Mouse (Mus musculus) embryonic fibroblast, embryonic 13.5 days (primary cell): ENCODE results near the gene Tuba1c.
A peak's percentile ranks its signal among the peaks of the same experiment; 100 is the strongest.

Source experiments
- CTCF ChIP-seq: IDR thresholded peaks from 2 replicates; pipeline ENCODE4 v1.5.1; 2011; ENCODE audit warnings: mild to moderate bottlenecking, control low read depth, low read length, moderate library complexity, borderline replicate concordance; ENCODE audit not compliant: insufficient read depth
- POLR2A ChIP-seq: IDR thresholded peaks from 2 replicates; pipeline ENCODE4 v1.6.1; 2011; ENCODE audit warnings: low read depth, mild to moderate bottlenecking, control low read depth, low read length, moderate library complexity

DNA sequence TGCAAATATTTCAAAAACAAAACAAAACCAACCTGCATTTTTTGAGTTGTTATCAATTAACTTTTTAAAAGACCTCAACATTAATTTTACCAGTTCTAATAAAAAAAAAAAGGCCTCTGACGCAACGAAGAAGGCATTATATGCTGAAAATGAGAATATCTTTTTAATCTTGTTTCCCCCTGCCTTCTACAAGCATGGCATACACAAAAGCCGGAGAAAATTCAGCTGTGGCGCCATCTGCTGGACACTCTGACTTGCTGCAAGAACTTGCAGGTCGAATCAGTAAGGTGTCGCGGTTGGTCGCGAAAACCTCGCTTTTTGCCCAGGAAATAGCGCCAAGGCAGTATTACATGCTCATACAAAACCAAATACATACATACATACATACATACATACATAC lies 35.8 kb upstream of the Tuba1c start:
- TF ChIP-seq CTCF: peak; percentile 71
- TF ChIP-seq POLR2A: no peak
